Mouse (Mus musculus) embryo, embryonic 11 days (tissue): ENCODE measurements around the gene Nacad.
"Not testable (repeated sequence)": the region's sequence is repeated elsewhere in the genome, so short reads cannot be mapped to it uniquely, and the experiment has no call there.

ENCODE experiments used
- DNase-seq: peaks from one replicate; pipeline ENCODE4 v3.0.0-alpha.2; 2015

Gene Nacad

DNA sequence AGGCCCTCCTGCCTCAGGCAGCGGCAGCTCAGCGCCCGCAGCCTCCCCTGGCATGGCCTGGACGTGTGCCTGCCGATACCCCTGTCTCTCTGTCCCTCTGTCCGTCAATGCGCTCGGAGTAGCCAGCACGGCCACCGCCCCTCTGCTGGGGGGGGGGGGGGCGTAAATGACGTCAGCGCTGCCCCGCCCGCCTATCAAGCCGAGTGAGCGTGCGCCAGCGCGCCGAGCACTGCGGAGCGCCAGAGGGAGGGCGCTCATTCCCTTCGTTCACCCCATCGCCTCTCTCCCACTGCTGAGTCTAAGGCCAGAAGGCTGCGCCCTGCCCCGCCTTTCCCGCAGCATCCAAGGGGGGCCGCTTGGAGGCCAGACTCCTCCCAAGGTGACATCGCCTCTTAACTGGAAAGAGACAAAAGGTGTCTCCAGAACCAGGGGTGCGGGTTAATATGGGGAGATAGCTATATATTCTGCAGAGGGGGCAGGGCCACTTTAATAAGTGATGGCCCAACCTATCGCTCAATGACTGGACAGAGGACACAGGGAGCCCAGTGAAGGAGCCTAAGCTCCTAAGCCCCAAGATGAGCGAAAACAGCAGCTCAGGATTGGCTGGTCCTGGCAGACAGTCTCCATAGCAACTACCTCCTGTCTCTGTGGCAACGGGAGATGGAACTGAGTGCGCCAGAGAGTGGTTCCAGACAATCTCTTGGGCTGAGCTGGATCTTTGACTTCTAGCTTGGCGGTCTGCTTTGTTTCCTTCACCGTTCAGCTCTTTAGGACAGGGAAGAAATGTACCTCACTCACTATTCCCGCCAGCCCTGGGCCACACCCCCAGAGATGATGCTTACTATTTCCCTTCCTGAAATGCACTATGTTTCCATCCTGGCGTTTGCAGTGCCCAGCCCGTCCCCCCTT lies at the start of gene Nacad:
Gene Nacad, minus strand, starts transcription at position 563 of the 909 bp plus-strand sequence.
- peak; percentile 74 for DNase-seq

DNA sequence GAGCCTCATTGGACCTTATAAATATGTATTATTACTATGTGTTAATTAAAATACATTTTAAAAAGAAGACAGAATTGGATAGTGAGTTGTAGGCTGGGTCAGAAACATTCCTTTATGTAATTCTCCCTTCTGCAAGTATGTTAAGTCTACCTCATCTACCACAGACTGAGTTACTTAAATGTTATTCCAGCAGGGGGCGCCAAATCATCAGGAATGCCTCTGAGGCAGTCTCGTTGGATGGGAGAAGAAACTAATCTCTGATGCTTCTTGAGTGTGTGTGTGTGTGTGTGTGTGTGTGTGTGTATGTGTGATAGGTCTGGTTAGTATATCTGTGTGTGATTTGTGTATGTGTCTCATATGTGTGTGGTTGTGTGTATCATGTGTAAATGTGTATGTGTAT lies 49.0 kb upstream of the Nacad start:
- DNase-seq = peak; percentile 93

DNA sequence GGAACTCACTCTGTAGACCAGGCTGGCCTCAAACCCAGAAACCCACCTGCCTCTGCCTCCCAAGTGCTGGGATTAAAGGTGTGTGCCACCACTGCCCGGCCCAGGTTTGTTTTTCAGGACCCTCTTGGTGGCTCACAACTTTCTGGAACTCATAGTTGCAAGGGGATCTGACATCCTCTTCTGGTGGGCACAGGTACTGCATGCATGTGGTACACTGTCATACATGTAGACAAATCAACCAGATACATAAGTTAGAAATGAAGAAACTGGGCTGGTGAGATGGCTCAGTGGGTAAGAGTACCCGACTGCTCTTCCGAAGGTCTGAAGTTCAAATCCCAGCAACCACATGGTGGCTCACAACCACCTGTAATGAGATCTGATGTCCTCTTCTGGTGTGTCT lies 47.1 kb upstream of the Nacad start:
- not testable (repeated sequence) for DNase-seq

DNA sequence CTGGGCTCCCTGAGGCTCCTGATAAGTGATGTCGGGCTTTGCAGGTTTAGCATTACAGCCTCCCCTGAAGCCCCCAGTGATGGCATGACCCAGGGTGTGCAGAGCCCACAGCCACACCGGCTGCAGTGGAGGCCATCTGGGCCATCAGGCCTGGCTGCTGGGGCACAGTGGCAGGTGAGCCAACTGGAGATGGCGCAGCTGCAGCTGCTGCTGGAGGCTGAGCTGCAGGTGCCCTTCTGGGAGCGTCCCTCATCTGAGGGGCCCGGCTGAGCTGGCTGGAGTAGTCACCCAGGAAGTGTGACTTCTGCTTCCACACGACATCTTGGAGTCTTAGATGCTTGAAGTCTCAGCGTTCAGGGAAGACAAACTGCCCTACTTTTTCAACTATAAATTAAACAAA lies 44.7 kb upstream of the Nacad start:
- no peak for DNase-seq

- DNase-seq = no peak
These were observed 42.2 kb upstream of the Nacad start for GRCm38 (mm10) chr11:6647831-6648724.

GRCm38 (mm10) chr11:6644566-6644965 lies 38.7 kb upstream of the Nacad start:
- no peak for DNase-seq

- DNase-seq = no peak
These were observed 33.2 kb upstream of the Nacad start for GRCm38 (mm10) chr11:6639072-6639471.

DNA sequence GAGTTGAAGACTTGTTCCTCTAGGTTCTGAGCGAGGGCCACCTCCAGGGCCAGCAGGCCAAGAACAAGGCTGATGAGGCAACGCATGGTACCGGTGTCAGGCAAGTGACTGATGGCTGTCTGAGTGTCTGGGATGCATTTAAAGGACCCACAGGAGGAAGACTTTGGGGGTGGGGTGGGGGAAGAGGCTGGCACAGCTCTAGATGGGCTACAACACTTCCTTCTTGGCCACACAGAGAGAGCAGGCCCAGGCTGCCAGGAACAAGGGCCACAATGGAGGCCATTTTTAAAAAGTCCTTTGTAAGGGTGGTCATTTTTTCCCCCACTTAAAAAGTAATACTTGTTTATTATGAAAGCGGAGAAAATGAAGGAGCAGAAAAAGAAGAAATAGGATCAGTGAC lies 32.7 kb upstream of the Nacad start, which contains the start of gene Wap:
Gene Wap, minus strand, starts transcription at position 101 of the 400 bp plus-strand sequence.
- no peak for DNase-seq

DNA sequence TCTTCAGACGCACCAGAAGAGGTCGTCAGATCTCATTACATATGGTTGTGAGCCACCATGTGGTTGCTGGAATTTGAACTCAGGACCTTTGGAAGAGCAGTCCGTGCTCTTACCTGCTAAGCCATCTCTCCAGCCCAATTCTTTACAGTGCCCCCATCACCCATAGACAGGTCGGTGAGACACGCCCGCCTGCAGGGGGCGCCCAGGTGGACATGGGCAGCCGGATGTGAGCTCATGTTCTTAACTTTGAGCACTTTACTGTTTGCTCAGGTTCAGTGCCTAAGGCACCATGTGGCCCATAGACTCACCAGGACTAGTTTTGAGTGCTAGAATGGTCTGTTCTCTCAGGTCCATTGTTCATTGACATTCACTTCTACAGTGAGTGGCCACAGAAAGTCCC lies 30.3 kb upstream of the Nacad start:
- DNase-seq = no peak

- peak; percentile 26 for DNase-seq
These were observed 23.8 kb upstream of the Nacad start for GRCm38 (mm10) chr11:6629655-6630054.

DNA sequence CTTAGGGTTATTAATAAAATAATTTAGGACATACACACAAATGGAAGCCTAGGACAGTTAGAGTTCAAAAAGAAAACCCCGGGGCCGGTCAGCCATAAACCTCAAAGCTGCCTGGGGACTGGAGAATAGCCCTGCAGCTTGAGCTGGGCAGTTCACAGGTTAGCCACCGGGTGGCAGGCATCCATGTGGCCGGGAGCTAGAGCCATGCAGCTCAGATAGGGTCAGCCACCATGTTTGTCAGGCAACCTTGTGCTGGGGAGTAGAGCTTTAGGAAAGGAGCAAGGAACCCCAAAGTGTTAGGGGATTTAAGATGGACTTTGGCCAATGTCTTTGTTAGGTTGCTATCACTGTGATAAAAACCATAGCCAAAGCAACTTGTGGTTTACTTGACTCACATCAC lies 22.7 kb upstream of the Nacad start:
- peak; percentile 74 for DNase-seq

DNA sequence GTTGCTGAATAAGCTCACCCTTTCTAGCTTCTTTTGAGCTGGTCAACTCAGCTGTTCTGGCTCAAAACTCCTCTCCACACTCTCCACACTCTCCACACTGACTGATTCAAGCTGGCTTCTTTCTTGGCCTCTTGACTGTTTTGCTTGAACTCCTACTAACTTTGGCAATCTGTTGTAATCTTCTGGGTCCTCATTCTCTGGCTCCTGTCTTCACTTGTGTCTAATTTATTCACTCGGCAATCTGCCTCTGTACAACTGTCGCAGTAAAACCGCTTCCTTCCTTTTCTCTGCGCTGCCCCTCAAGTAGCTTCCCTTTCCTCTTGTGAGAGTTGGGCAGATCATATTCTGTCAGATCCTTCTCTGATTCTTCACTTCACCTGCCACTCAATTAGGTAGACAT lies 21.9 kb upstream of the Nacad start:
- DNase-seq = no peak

DNA sequence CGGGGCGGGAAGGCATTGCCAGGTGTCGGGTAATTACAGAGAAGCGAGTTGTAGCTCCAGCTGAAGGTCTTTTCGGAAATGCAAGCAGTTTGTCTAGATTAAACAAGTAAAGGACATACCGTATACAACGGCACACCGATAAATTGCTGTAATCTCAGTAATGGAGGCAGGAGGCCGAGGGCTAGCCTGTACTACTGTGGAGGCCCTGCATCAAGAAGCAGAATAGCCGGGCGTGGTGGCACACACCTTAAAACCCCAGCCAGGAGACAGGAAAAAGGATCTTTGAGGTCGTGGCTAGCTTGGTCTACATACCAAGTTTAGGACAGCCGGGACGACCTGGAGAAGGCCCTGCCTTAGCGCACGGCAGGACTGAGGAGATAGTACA lies 20.5 kb upstream of the Nacad start:
- no peak for DNase-seq

DNA sequence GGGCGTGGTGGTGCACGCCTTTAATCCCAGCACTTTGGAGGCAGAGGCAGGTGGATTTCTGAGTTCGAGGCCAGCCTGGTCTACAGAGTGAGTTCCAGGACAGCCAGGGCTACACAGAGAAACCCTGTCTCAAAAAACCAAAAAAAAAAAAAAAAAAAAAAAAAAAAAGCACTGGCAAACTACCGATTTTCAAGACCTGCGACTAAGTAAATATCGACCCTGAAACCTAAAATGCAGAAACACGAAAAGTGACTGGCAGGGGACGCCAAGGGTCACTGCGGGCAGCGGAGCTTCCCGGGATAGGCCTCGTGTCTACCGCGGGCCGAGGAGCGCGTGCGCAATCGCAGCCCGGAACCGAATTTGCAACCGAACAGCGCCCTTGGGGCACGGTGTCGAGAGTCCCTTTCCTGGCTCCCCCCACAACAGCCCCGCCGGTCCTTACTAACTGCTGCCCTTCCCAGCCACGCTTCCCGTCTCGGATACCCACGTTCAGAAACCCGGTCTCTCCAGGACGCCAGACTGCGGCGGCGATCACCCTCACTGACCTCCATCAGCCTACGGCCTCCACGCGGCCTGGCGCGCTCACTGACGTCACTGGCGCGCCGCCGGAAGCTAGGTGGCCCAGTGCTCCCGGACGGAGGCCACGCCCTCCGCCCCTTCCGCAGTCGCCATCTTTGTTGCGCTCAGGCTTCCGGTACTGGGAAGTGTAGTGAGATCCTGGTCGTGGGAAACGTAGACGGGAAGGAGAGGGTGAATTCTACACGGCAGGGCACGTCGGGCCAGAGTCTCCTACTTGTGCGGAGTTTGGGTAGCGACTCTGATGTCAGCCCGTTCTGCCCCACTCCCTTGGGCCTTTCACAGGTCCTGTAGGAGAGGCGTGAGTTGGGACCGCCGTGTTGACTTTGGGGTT lies 19.9 kb upstream of the Nacad start, which contains the start of gene Tbrg4:
Gene Tbrg4, minus strand, starts transcription at position 590 of the 910 bp plus-strand sequence.
- peak; percentile 98 for DNase-seq

GRCm38 (mm10) chr11:6624619-6625382 lies 18.9 kb upstream of the Nacad start:
- no peak for DNase-seq

GRCm38 (mm10) chr11:6623704-6624103 lies 17.9 kb upstream of the Nacad start:
- no peak for DNase-seq

- no peak for DNase-seq
These were observed 9.7 kb upstream of the Nacad start for GRCm38 (mm10) chr11:6615250-6616205.

DNA sequence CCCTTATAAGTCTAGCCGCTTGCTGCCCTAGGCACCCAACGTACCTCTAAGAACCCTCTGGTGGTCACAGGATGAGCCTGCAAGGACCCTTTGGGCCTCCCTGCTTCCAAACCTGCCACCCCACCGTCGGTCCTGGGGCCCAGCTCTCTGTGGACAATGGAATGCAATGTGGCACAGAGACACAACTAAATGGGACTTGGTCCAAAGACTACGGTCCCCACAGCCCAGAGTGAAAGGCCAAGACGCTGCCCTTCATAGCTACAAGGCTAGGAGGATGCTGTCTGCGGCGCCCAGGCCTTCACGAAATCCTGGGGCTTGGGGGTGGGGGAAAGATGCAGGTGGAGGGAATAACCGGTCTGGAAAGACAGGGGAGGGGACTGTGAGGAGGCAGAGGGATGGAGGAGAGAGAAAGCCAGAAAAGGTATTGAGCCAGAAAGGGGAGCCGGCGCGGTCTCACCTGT lies 802 bp downstream of the Nacad start:
- peak; percentile 29 for DNase-seq

DNA sequence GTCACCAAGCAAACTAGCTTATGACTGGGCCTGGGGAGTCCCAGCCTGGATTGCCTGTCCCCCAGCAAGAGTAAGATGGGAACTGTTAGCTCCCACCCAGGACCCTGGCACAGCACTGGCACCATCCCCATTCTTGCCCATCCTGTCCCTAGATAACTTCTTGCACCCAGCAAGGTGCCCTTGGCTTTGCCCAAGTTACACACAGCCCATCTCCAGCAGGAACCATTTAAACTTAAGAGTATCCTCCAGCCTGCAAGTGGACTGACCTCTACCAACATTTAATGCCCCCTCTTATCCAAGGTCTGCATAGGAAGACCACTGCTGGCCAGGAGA lies 1.3 kb downstream of the Nacad start:
- DNase-seq = no peak

DNA sequence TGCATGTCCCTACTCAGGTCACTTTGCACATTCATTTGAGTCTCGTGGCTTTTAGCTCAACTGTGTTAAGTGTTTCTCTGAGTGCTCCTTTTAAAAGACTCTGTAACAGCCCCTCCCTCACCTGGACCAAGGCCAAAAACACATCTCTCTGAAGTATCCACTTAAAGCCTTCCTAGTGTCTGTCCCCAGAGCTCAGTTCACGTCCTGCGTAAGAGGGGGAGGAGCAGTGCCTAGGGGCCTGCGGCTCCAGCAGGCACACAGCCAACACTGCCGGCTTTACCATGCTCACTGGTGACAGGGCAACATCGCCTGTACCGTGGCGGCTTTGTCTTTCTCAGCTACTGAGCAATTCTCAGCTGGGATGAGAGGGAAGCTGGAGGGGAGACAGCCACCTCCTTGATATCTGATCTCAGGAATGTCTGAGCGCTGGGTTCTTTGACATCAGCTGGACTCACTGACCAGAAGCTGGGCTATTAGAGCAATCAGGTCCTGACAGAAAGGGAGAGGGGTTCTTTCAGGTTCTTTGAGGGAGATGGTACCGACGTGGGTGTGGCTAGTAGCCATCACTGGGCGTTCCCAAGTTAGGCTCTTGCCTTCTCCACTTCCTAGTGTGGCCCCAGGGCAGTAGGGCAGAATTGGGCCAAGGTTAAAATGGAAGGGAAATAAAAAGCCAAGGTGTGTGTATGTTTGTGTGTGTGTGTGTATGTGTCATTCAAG lies 1.8 kb downstream of the Nacad start:
- peak; percentile 38 for DNase-seq
